Mouse (Mus musculus) heart, postnatal 0 days (tissue): ENCODE measurements at regions not wholly inside any gene's neighbourhood (a gene's known extent, or its start where the extent isn't known, plus 50 kb on each side); places are given as distances from the start of the nearest gene placed in this dataset.

Experiments
- ATAC-seq: fragments of 200-750 bp; cut with Nextera tagmentation; 2 replicates; pipeline ENCODE4 v1.8.0; 2017; ENCODE audit warnings: low read depth, moderate number of reproducible peaks, moderate library complexity; ENCODE audit not compliant: insufficient read depth
- DNase-seq: peaks from one replicate; pipeline ENCODE4 v3.0.0-alpha.2; 2016; ENCODE audit warnings: low spot score
- H3K27ac ChIP-seq: fragments of 300-500 bp; sonication (generic); 2 replicates; pipeline ENCODE4 v1.5.1; 2014; ENCODE audit warnings: low read depth, mild to moderate bottlenecking
- H3K27me3 ChIP-seq: fragments of 300-500 bp; sonication (generic); 2 replicates; pipeline ENCODE4 v1.6.1; 2014; ENCODE audit warnings: low read length, mixed read lengths; ENCODE audit not compliant: control insufficient read depth, insufficient read depth
- H3K36me3 ChIP-seq: fragments of 300-500 bp; sonication (generic); replicated peaks from 2 replicates; pipeline ENCODE4 v1.6.1; 2014; ENCODE audit warnings: low read length, mixed read lengths; ENCODE audit not compliant: control insufficient read depth, insufficient read depth
- H3K4me1 ChIP-seq: fragments of 300-500 bp; sonication (generic); 2 replicates; pipeline ENCODE4 v1.6.1; 2014; ENCODE audit warnings: antibody characterized with exemption; ENCODE audit not compliant: control insufficient read depth, insufficient read depth
- H3K4me2 ChIP-seq: fragments of 300-500 bp; sonication (generic); 2 replicates; pipeline ENCODE4 v1.6.1; 2014; ENCODE audit warnings: low read depth, mild to moderate bottlenecking, low read length, moderate library complexity
- H3K4me3 ChIP-seq: fragments of 300-500 bp; sonication (generic); 2 replicates; pipeline ENCODE4 v1.5.1; 2014; ENCODE audit warnings: low read depth, low read length
- H3K9ac ChIP-seq: fragments of 300-500 bp; sonication (generic); replicated peaks from 2 replicates; pipeline ENCODE4 v1.6.1; 2014; ENCODE audit warnings: low read depth, low read length, mixed read lengths
- H3K9me3 ChIP-seq: fragments of 300-500 bp; sonication (generic); replicated peaks from 2 replicates; pipeline ENCODE4 v1.6.1; 2016; ENCODE audit warnings: low read length; ENCODE audit not compliant: control insufficient read depth
- CTCF ChIP-seq: IDR thresholded peaks from 2 replicates; pipeline ENCODE4 v1.5.1; 2016; ENCODE audit warnings: antibody characterized with exemption, control low read depth, low read depth
- EP300 ChIP-seq: IDR thresholded peaks from 2 replicates; pipeline ENCODE4 v1.6.1; 2016; ENCODE audit warnings: antibody characterized with exemption, low read depth
- WGBS: fragments of 180-500 bp; shearing (Covaris S2); extraction: QIAGEN DNeasy Blood & Tissue Kit; methylation state at CpG from one replicate; pipeline ENCODE4 v1.1.7; 2014; 5-methylcytosine and 5-hydroxymethylcytosine counted together

DNA sequence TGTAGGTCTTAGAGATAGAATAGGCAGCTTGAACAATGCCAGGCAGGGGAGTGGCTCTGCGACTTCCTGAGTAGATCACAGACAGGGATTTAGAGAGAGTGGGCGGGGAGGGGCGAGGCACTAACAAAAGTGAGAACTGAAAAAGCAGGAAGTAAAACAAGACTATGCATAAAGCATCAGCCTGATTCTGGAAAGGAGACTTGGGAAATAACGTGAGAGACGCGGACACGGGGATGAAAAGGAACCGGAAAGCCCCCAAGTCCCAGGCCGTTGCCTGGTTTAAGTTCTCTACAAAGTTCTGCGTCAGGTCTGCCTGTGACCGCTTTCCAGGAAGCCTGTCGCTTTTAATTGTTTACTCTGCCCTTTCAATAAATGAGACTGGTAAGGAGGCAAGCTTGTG, 86.3 kb downstream of the D16Ertd472e start:
- H3K27ac ChIP-seq: peak overlapping the region; percentile 80
- H3K4me1 ChIP-seq: no peaks in the 10 kb centered on the region; the same call in 1 of the 2 replicates
- DNase-seq (peak; percentile 58), ATAC-seq (peak; percentile 78)
- peak overlapping the region; percentile 54 for H3K4me2 ChIP-seq
- peak overlapping the region; percentile 42 for H3K4me3 ChIP-seq
- 23% methylated on average over 12 of the region's 12 CpGs for WGBS
- no peaks in the 10 kb centered on the region for H3K36me3 ChIP-seq
- H3K9me3 ChIP-seq: no peaks in the 10 kb centered on the region
- TF ChIP-seq EP300 (no peak), CTCF (no peak)
- H3K9ac ChIP-seq: peak overlapping the region; percentile 25; the same call in 1 of the 2 replicates
- H3K27me3 ChIP-seq: no peaks in the 10 kb centered on the region

DNA sequence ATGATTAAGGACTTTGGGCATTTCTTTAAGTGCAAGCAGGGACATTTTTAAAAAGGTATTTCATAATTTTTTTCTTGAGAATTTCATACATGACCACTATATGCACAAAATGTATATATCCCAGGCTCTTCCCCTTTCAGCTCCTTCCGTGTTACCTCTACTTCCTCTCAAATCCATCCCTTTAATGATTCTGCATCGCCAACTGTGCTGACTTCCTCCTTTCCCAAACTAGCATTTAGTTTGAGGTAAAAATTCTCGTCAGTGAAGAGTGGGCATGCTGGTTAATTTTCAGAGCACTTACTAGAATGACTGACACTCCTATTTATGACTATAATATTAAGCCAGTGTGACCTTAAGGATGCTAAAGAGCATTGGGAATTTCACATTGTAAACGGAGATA, 86.9 kb downstream of the D16Ertd472e start:
- no peaks in the 10 kb centered on the region for H3K9me3 ChIP-seq
- no peak overlapping the region for H3K9ac ChIP-seq
- H3K4me3 ChIP-seq: no peak overlapping the region
- H3K27me3 ChIP-seq: no peaks in the 10 kb centered on the region
- ATAC-seq (no peak), DNase-seq (no peak)
- H3K4me2 ChIP-seq: peak overlapping the region; percentile 54; the same call in 1 of the 2 replicates
- H3K36me3 ChIP-seq: no peaks in the 10 kb centered on the region
- no peaks in the 10 kb centered on the region; the same call in 1 of the 2 replicates for H3K4me1 ChIP-seq
- 50% methylated on average over 4 of the region's 4 CpGs for WGBS
- TF ChIP-seq EP300 (no peak), CTCF (no peak)
- H3K27ac ChIP-seq: peak overlapping the region; percentile 80; the same call in 1 of the 2 replicates

DNA sequence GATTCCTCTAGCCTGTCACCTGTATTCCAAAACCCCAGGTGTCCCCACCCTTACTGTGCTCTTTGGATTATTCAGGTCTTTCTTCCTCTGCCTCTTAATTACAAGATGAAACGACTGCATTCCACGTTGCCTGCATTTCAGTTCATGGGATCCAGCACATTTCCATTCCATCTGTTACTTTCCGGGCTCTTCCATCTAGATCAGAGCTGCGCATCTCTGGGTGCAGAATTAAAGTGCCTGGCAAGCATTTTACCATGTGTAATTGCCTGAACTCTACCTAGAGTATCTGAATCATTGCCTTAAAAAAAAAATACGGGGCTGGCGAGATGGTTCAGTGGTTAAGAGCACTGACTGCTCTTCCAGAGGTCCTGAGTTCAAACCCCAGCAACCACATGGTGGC, 90.0 kb downstream of the D16Ertd472e start:
- no peak overlapping the region for H3K4me2 ChIP-seq
- DNase-seq (no peak), ATAC-seq (no peak)
- no peaks in the 10 kb centered on the region for H3K27me3 ChIP-seq
- TF ChIP-seq EP300 (no peak), CTCF (no peak)
- no peak overlapping the region for H3K9ac ChIP-seq
- no peak overlapping the region for H3K4me3 ChIP-seq
- 82% methylated on average over 6 of the region's 6 CpGs for WGBS
- H3K9me3 ChIP-seq: no peaks in the 10 kb centered on the region
- no peak overlapping the region for H3K27ac ChIP-seq
- H3K4me1 ChIP-seq: no peaks in the 10 kb centered on the region; the same call in 1 of the 2 replicates
- H3K36me3 ChIP-seq: no peaks in the 10 kb centered on the region

DNA sequence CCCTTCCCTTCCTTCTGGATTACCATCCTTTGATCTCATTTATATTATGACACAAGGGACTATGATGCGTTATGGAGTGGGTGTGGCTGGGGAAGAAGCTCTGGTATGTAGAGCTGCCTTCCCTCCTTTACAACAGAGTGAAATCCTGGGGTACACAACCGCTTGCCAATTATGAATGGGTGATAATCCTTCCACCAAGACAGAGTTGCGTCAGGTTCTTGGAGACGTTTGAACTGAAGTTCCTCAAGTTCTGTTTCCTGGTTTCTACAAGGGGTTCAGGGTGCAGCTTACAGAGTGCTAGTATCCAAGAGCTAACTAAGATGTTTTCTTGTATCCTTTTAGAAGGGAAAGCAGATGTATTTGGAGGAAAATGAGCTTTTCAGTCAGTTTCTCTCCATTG, 92.2 kb downstream of the D16Ertd472e start:
- H3K27ac ChIP-seq: no peak overlapping the region
- no peaks in the 10 kb centered on the region for H3K36me3 ChIP-seq
- no peak overlapping the region for H3K4me2 ChIP-seq
- WGBS: 83% methylated on average over 4 of the region's 4 CpGs
- ATAC-seq: no peak
- H3K9ac ChIP-seq: no peak overlapping the region
- no peak overlapping the region for H3K4me3 ChIP-seq
- H3K4me1 ChIP-seq: no peaks in the 10 kb centered on the region
- no peak for TF ChIP-seq CTCF
- no peaks in the 10 kb centered on the region for H3K27me3 ChIP-seq
- no peaks in the 10 kb centered on the region for H3K9me3 ChIP-seq
- DNase-seq: no peak

DNA sequence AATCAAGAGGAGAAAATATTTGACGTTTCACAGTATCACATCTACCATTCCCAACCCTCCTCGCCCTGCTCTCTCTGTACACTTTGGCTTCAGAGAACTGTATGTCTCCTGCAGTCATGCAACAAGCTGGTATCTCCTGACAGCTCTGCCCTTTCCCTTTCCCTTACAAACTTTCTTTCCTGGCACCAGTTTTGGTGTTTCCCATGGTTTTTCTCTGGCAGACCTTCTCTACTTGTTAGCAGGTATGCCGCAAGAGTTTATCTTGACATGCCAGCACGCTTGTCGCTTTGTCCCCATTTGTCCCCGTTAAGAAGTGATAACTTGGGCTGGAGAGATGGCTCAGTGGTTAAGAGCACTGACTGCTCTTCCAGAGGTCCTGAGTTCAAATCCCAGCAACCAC, 94.9 kb downstream of the D16Ertd472e start:
- no peak for DNase-seq
- no peaks in the 10 kb centered on the region for H3K4me1 ChIP-seq
- H3K27me3 ChIP-seq: no peaks in the 10 kb centered on the region
- H3K36me3 ChIP-seq: no peaks in the 10 kb centered on the region
- H3K27ac ChIP-seq: no peak overlapping the region
- TF ChIP-seq EP300 (no peak), CTCF (no peak)
- H3K9ac ChIP-seq: no peak overlapping the region
- H3K4me2 ChIP-seq: no peak overlapping the region
- no peaks in the 10 kb centered on the region for H3K9me3 ChIP-seq
- ATAC-seq: no peak
- WGBS: 76% methylated on average over 6 of the region's 6 CpGs
- no peak overlapping the region for H3K4me3 ChIP-seq

DNA sequence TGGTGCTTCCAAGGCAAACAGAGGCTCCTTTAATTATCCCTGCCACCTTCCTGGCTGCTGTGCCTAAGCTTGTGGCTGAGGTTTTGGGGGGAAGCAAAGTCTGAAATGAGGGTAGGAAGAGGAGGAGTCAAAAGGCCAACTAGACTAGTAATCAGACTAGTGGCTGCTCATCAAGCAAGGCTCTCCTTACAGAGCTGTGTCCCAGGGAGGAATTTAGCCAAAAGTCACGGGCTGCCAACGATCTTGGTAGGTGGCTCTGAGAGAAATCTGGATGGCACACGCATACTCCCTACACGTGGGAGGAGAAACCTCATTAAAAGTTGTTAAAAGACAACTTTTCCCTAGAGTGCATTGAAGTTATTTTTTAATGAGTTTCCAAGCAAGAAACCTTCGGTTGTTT, 95.4 kb downstream of the D16Ertd472e start:
- WGBS: 55% methylated on average over 5 of the region's 5 CpGs
- H3K4me3 ChIP-seq: no peak overlapping the region
- H3K9ac ChIP-seq: no peak overlapping the region
- no peaks in the 10 kb centered on the region for H3K4me1 ChIP-seq
- no peaks in the 10 kb centered on the region for H3K9me3 ChIP-seq
- ATAC-seq (no peak), DNase-seq (no peak)
- H3K27me3 ChIP-seq: no peaks in the 10 kb centered on the region
- H3K4me2 ChIP-seq: no peak overlapping the region
- H3K27ac ChIP-seq: no peak overlapping the region
- TF ChIP-seq EP300 (no peak), CTCF (no peak)
- H3K36me3 ChIP-seq: no peaks in the 10 kb centered on the region
